Mouse (Mus musculus): ENCODE data around the gene Gm49673.
"Not testable (repeated sequence)": the region's sequence is repeated elsewhere in the genome, so short reads cannot be mapped to it uniquely, and the experiment has no call there.

Gene Gm49673

GRCm38 (mm10) chr17:8036976-8037375 lies 110.6 kb downstream of the Gm49673 start:
- not testable (repeated sequence) for DNase-seq

All from thymus, postnatal 25 days (tissue).